Mouse (Mus musculus) hindbrain, embryonic 12.5 days (tissue): ENCODE measurements around the gene Sorbs1. TPM values are rescaled to one million over a fixed set of nuclear protein-coding genes. Genes with fewer than 3 reads are reported as not detected.

ENCODE experiments used
- ATAC-seq: fragments of 200-750 bp; cut with Nextera tagmentation; 2 replicates; pipeline ENCODE4 v1.8.0; 2017; ENCODE audit warnings: moderate TSS enrichment; ENCODE audit not compliant: low FRiP score
- H3K27ac ChIP-seq: fragments of 300-500 bp; sonication (generic); 2 replicates; pipeline ENCODE4 v1.5.1; 2016; ENCODE audit warnings: mild to moderate bottlenecking
- H3K27me3 ChIP-seq: fragments of 300-500 bp; sonication (generic); 2 replicates; pipeline ENCODE4 v1.6.1; 2016; ENCODE audit warnings: mild to moderate bottlenecking
- H3K36me3 ChIP-seq: fragments of 300-500 bp; sonication (generic); 2 replicates; pipeline ENCODE4 v1.6.1; 2016; ENCODE audit warnings: mild to moderate bottlenecking
- H3K4me1 ChIP-seq: fragments of 300-500 bp; sonication (generic); 2 replicates; pipeline ENCODE4 v1.6.1; 2016
- H3K4me2 ChIP-seq: fragments of 300-500 bp; sonication (generic); replicated peaks from 2 replicates; pipeline ENCODE4 v1.6.1; 2016; ENCODE audit warnings: mild to moderate bottlenecking
- H3K4me3 ChIP-seq: fragments of 300-500 bp; sonication (generic); 2 replicates; pipeline ENCODE4 v1.5.1; 2016; ENCODE audit warnings: mild to moderate bottlenecking
- H3K9ac ChIP-seq: fragments of 300-500 bp; sonication (generic); 2 replicates; pipeline ENCODE4 v1.6.1; 2016; ENCODE audit warnings: mild to moderate bottlenecking, moderate library complexity
- H3K9me3 ChIP-seq: fragments of 300-500 bp; sonication (generic); replicated peaks from 2 replicates; pipeline ENCODE4 v1.6.1; 2016; ENCODE audit warnings: mild to moderate bottlenecking
- WGBS: fragments of 180-500 bp; shearing (Covaris S2); methylation state at CpG from one replicate; pipeline ENCODE4 v1.1.7; 2016; 5-methylcytosine and 5-hydroxymethylcytosine counted together
- polyA plus RNA-seq: library from polyadenylated mRNA; unstranded; fragments of >200 nt; fragmentation: Nextera tagmentation; extraction: Ambion mirVana; gene quantifications from 2 replicates; pipeline ENCODE4 v1.2.1, GENCODE M21; 2016

The Sorbs1 gene
- polyA plus RNA-seq, 1 experiment from 2014 or later = 106 TPM

- H3K4me2 ChIP-seq = peak overlapping the region; percentile 98
- 8% methylated on average over 63 of the region's 63 CpGs for WGBS
- H3K27me3 ChIP-seq = peaks cover 36% of the 10 kb centered on the region
- H3K4me1 ChIP-seq = peaks cover 7% of the 10 kb centered on the region; the same call in 1 of the 2 replicates
- no peaks in the 10 kb centered on the region for H3K9me3 ChIP-seq
- no peak overlapping the region for H3K27ac ChIP-seq
- no peaks in the 10 kb centered on the region for H3K36me3 ChIP-seq
- ATAC-seq = peak; percentile 73
- peak overlapping the region; percentile 54 for H3K4me3 ChIP-seq
- H3K9ac ChIP-seq = peak overlapping the region; percentile 48
Observed at GRCm38 (mm10) chr19:40270351-40271307, 242.9 kb downstream of the Sorbs1 start.

- no peak overlapping the region for H3K4me2 ChIP-seq
- no peaks in the 10 kb centered on the region for H3K36me3 ChIP-seq
- no peak for ATAC-seq
- no peaks in the 10 kb centered on the region for H3K9me3 ChIP-seq
- H3K4me3 ChIP-seq = no peak overlapping the region
- WGBS = 69% methylated on average over 5 of the region's 5 CpGs
- peaks cover 7% of the 10 kb centered on the region; the same call in 1 of the 2 replicates for H3K4me1 ChIP-seq
- H3K9ac ChIP-seq = no peak overlapping the region
- H3K27me3 ChIP-seq = peaks cover 36% of the 10 kb centered on the region
- H3K27ac ChIP-seq = no peak overlapping the region
Observed at GRCm38 (mm10) chr19:40269526-40269925, 244.1 kb downstream of the Sorbs1 start.

DNA sequence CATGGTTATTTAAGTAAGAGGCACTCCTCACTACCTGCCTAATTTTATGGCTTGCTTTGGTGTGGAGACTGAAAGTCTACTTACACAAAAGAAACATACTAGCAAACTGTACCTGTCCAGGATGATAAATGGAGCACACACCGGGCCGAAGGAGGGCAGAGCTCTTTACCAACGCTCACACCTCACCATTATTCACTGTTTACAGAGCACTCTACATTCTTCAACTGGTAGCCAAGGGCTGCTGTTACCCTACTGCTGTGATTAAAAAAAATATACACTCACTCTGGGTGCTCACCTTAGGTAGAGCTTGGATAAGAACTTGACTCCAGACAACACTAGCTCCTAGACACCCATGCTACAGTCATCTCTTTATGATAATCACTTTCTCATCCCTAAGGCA is 245.1 kb downstream of the Sorbs1 start:
- Histone ChIP-seq H3K4me1 (peaks cover 7% of the 10 kb centered on the region; the same call in 1 of the 2 replicates), H3K9me3 (no peaks in the 10 kb centered on the region), H3K36me3 (no peaks in the 10 kb centered on the region), H3K4me2 (no peak overlapping the region), H3K4me3 (no peak overlapping the region), H3K9ac (no peak overlapping the region), H3K27ac (no peak overlapping the region), H3K27me3 (peaks cover 36% of the 10 kb centered on the region)
- no peak for ATAC-seq
- 78% methylated on average over 3 of the region's 3 CpGs for WGBS

DNA sequence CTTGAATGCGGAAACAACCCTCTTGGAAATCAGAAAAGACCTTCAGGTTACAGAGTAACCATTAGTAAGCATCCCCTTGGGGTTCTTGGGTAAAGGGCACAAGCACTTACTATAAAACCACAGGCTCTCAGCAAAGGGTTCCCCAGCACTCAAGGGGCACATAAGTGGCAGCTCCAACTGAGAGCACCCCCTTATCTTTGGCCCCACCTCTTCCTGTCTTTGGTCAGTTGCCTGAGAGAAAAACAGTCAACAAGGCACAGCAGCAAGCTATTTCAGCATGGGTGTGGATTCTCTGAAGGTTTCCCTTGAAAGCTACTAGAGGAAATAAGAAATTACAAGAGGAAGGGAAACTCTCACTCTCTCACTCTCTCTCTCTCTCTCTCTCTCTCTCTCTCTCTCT is 246.2 kb downstream of the Sorbs1 start:
- H3K27me3 ChIP-seq = peaks cover 30% of the 10 kb centered on the region
- H3K4me1 ChIP-seq = peaks cover 7% of the 10 kb centered on the region; the same call in 1 of the 2 replicates
- no peaks in the 10 kb centered on the region for H3K36me3 ChIP-seq
- H3K9me3 ChIP-seq = no peaks in the 10 kb centered on the region
- 93% methylated on average over 1 of the region's 1 CpGs for whole genome bisulfite sequencing
- no peak overlapping the region for H3K27ac ChIP-seq
- ATAC-seq = no peak
- H3K4me2 ChIP-seq = no peak overlapping the region
- no peak overlapping the region for H3K4me3 ChIP-seq
- no peak overlapping the region for H3K9ac ChIP-seq

- no peaks in the 10 kb centered on the region for H3K27me3 ChIP-seq
- no peak overlapping the region for H3K27ac ChIP-seq
- 88% methylated on average over 1 of the region's 1 CpGs for WGBS
- no peaks in the 10 kb centered on the region for H3K9me3 ChIP-seq
- H3K4me3 ChIP-seq = no peak overlapping the region
- no peak overlapping the region for H3K9ac ChIP-seq
- no peak for ATAC-seq
- no peaks in the 10 kb centered on the region for H3K36me3 ChIP-seq
- no peak overlapping the region for H3K4me2 ChIP-seq
- H3K4me1 ChIP-seq = no peaks in the 10 kb centered on the region
Observed at GRCm38 (mm10) chr19:40259485-40259884, 254.1 kb downstream of the Sorbs1 start.

- Histone ChIP-seq H3K4me3 (no peak overlapping the region), H3K4me2 (no peak overlapping the region), H3K4me1 (no peaks in the 10 kb centered on the region), H3K36me3 (no peaks in the 10 kb centered on the region), H3K27ac (no peak overlapping the region), H3K9me3 (no peaks in the 10 kb centered on the region), H3K27me3 (no peaks in the 10 kb centered on the region), H3K9ac (no peak overlapping the region)
- ATAC-seq = no peak
- 75% methylated on average over 4 of the region's 4 CpGs for WGBS
Observed at GRCm38 (mm10) chr19:40257396-40257795, 256.2 kb downstream of the Sorbs1 start.

- Histone ChIP-seq H3K27ac (no peak overlapping the region), H3K4me1 (no peaks in the 10 kb centered on the region), H3K27me3 (no peaks in the 10 kb centered on the region), H3K4me2 (no peak overlapping the region), H3K36me3 (no peaks in the 10 kb centered on the region), H3K9ac (no peak overlapping the region), H3K4me3 (no peak overlapping the region), H3K9me3 (no peaks in the 10 kb centered on the region)
- ATAC-seq = no peak
- WGBS = 71% methylated on average over 2 of the region's 2 CpGs
Observed at GRCm38 (mm10) chr19:40256376-40257050, 257.1 kb downstream of the Sorbs1 start.

GRCm38 (mm10) chr19:40255561-40255960 is 258.0 kb downstream of the Sorbs1 start:
- Histone ChIP-seq H3K9ac (no peak overlapping the region), H3K4me3 (no peak overlapping the region), H3K4me2 (no peak overlapping the region), H3K27ac (no peak overlapping the region), H3K4me1 (no peaks in the 10 kb centered on the region), H3K27me3 (no peaks in the 10 kb centered on the region), H3K36me3 (no peaks in the 10 kb centered on the region), H3K9me3 (no peaks in the 10 kb centered on the region)
- 78% methylated on average over 1 of the region's 1 CpGs for WGBS
- no peak for ATAC-seq

DNA sequence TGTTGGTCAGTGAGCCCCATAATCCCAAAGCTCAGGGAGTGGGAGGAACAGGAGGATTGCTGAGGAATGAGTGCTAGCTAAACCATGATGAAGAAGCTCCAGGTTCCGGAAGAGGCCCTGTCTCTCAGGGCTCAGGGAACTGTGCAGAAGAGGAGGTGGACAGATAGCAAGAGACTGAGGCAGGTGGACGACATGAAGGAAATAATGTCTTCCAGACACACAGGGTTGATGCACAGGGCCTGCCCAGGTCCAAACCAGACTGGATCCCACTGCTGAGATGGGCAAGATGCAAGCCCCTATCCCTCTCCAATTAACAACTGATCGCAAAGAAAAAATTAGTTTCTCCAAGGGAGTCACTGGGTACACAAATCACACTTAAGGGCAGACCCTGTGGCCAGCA is 258.8 kb downstream of the Sorbs1 start:
- H3K4me3 ChIP-seq = no peak overlapping the region
- no peaks in the 10 kb centered on the region for H3K27me3 ChIP-seq
- whole genome bisulfite sequencing = 86% methylated on average over 3 of the region's 3 CpGs
- ATAC-seq = no peak
- H3K4me2 ChIP-seq = no peak overlapping the region
- H3K36me3 ChIP-seq = no peaks in the 10 kb centered on the region
- no peaks in the 10 kb centered on the region for H3K9me3 ChIP-seq
- H3K9ac ChIP-seq = no peak overlapping the region
- H3K27ac ChIP-seq = no peak overlapping the region
- H3K4me1 ChIP-seq = no peaks in the 10 kb centered on the region

DNA sequence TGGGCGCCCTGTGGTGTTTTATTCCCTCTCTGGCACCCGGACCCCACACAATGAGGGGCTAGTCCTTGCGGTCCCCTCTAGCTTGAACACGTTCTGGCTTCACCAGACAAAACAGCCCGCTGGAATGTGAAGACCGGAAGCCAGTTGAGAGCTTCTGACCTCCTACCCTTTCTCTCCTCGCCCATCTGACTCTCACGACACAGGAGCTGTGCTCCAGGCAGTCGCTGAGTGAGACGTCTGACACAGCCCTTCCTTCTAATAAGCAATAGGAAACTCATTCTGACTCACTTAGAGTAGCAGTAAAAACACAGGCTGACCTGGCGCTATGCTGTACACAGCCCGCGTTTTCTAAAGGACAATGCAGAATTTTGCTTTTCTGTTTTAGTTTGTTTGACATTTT is 259.8 kb downstream of the Sorbs1 start:
- 59% methylated on average over 13 of the region's 13 CpGs for WGBS
- Histone ChIP-seq H3K9me3 (no peaks in the 10 kb centered on the region), H3K9ac (no peak overlapping the region), H3K4me3 (no peak overlapping the region), H3K27ac (no peak overlapping the region), H3K36me3 (no peaks in the 10 kb centered on the region), H3K27me3 (no peaks in the 10 kb centered on the region), H3K4me2 (no peak overlapping the region), H3K4me1 (no peaks in the 10 kb centered on the region)
- ATAC-seq = no peak

- Histone ChIP-seq H3K9ac (no peak overlapping the region), H3K27ac (no peak overlapping the region), H3K4me2 (no peak overlapping the region), H3K4me3 (no peak overlapping the region), H3K27me3 (no peaks in the 10 kb centered on the region), H3K4me1 (no peaks in the 10 kb centered on the region), H3K36me3 (no peaks in the 10 kb centered on the region), H3K9me3 (no peaks in the 10 kb centered on the region)
- ATAC-seq = no peak
- WGBS = 83% methylated on average over 4 of the region's 4 CpGs
Observed at GRCm38 (mm10) chr19:40251115-40251514, 262.5 kb downstream of the Sorbs1 start.

GRCm38 (mm10) chr19:40249352-40249751 is 264.2 kb downstream of the Sorbs1 start:
- Histone ChIP-seq H3K4me3 (no peak overlapping the region), H3K27me3 (no peaks in the 10 kb centered on the region), H3K4me2 (no peak overlapping the region), H3K9ac (no peak overlapping the region), H3K4me1 (no peaks in the 10 kb centered on the region), H3K36me3 (no peaks in the 10 kb centered on the region), H3K9me3 (no peaks in the 10 kb centered on the region), H3K27ac (no peak overlapping the region)
- 85% methylated on average over 11 of the region's 11 CpGs for whole genome bisulfite sequencing
- ATAC-seq = no peak
